1 mouse cellular context compared by ENCODE assay signal in the genomic region with DNA sequence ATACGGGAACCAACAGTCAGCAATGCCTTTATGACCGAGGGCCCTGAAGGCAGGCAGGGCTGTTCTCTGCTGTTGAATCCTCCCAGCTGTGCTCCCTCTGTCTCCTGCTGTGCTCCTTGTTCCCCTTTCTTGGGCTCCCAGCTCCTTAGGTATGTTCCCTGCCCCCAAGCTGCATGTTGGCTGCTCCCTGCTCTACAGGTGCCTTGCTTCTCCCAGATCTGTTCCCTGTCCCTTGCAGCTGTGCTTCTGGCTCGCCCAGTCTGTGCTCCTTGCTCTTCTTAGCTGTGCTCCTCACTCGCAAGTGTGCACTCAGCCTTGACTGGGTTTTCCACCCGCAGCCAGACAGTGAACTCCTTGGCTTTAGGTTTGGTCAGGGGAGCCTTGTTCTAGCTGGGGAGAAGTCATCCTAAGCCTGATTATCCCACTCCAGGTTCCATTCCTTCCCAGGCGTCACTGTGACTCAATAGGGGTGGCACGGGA.
TF ChIP-seq lines count a peak whose summit lies in the region.

No protein-coding gene starts in this region.

TF ChIP-seq in MEL, 35 proteins besides CTCF, POLR2A, EP300 and RAD21:
- TF ChIP-seq ELF1 (IDR thresholded peaks at IDR 0.05; ENCODE audit: low read depth, low read length) (no peak), MEF2A (IDR thresholded peaks at IDR 0.05; ENCODE audit: extremely low read depth, insufficient replicate concordance, low read depth, low read length, poor library complexity, severe bottlenecking) (no peak), GATA1 (IDR thresholded peaks at IDR 0.05; ENCODE audit: low read depth, low read length) (no peak), CHD1 (IDR thresholded peaks at IDR 0.05; ENCODE audit: low read depth, low read length) (no peak), KAT2A (conservative IDR thresholded peaks at IDR 0.05; ENCODE audit: low read depth, low read length) (no peak), POLR2AphosphoS2 (IDR thresholded peaks at IDR 0.05; ENCODE audit: low read length) (no peak), TAL1 (IDR thresholded peaks at IDR 0.05; ENCODE audit: low read length) (no peak)
TF ChIP-seq in MEL: peak in this region for 0.
